Mouse (Mus musculus) testis, postnatal 10 days (tissue): Measurements from ENCODE around the gene Rhobtb1.

ENCODE experiments used
- DNase-seq: peaks from one replicate; pipeline ENCODE4 v3.0.0; 2021; ENCODE audit warnings: low spot score

Gene Rhobtb1

GRCm38 (mm10) chr10:69210659-69211058 is 59.4 kb downstream of the Rhobtb1 start:
- DNase-seq, result peak; percentile 44

- DNase-seq, result peak; percentile 74
These were observed 60.3 kb downstream of the Rhobtb1 start for GRCm38 (mm10) chr10:69211560-69211959.

DNA sequence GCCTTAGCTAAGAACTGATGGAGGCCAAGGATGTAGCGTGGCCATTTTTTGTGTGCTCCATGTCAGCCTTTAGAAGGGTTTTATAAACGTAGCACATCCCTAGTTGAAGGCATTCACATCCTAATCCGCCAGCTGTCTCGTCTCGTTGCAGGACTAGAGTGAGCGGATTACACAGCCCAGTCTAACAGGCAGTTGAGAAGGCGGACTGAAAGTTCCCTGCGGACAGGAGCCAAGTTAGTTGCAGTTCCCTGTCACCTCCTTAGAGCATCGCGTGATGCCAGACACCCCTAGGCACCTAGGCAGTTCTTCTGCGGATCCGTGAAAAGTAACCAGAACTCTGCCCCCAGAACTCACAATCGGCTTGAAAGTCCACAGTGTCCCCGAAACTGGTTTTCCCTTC is 60.7 kb downstream of the Rhobtb1 start:
- peak; percentile 65 for DNase-seq

DNA sequence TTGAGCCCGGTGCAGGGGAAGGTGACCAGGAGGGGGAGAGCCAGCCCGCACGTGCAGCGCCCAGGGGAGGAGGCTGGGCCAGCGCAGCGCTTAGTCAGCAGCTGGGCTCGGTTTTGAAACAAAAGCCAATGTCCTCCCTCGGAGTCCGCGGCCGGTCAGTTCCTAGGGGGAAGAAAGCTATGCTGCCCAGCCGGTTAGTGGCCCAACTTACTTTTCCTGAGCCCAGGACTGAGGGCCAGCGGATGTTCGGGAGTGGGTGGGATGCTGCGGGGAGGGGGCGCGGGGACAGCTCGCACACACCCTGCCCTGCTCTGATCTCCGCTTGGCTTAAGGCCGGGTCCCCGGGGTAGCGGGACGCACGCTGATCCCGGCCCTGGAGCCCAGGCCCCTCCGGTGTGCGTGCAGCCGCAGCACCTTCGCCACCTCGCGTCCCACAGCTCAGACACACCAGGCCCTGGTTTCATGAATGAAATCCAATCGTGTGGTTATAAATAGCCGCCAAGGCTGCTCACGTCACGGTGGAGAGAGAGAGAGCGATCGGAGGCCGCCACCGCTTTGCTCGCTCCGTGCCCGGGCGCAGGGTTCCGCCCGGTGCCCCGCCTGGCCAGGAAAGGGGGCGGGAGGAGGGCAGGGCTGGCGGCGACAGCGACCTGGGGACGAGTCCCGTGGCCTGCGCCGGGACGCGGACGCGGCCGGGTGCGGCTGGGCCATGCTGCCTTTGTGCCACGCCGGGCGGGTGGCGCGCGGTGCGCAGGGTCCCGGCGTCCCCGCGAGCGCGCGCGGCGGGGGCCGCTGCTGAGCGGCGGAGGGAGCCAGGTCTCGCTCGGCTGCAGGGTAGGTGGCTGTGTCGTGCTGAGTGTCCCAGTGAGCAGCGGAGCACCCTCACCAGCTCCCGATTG is 61.6 kb downstream of the Rhobtb1 start, which contains the start of gene A930033H14Rik:
Gene A930033H14Rik (minus strand): TSS at position 557 of the 899 bp plus-strand sequence.
- DNase-seq, result peak; percentile 84

DNA sequence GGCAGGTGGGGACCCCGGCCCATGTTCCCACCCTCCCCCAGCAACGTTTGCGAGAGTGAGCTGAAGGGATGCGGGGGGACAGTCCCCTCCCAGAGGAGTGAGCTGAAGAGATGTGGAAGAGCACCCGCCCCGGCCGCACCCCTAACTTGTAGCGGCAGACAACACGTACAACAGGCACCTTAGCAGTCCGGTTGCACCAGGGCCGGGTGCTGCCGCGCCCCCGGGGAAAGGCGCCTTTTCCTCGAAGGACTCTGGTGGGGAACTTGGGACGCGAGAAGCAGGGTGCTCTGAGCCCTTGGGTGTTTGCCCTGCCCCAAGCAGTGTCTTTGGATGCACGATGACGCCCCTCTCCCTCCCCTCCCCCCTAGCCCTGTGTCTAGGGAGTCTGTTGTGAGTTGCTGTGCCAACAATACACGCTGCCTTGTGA is 62.2 kb downstream of the Rhobtb1 start:
- peak; percentile 65 for DNase-seq

DNA sequence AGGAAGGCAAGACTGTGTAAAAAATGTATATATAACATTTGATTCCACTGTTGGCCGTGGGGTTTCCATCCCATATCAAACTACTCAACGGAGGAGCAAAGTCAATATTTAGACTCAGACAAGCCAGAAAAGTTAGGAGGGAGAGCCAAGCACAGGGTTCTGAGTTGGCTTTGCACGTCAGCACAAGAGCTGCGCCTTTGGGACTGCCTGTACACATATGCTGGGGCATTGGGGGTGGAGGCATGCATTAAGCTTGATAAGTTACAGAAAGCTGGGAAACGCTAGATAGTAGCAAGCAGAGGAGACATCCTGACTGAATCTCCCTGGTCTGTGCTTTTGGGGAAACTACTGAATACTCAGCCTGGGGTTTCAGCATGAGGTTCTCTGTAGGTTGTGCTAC is 62.8 kb downstream of the Rhobtb1 start:
- peak; percentile 46 for DNase-seq

- peak; percentile 28 for DNase-seq
These were observed 66.0 kb downstream of the Rhobtb1 start for GRCm38 (mm10) chr10:69217127-69217690.

DNA sequence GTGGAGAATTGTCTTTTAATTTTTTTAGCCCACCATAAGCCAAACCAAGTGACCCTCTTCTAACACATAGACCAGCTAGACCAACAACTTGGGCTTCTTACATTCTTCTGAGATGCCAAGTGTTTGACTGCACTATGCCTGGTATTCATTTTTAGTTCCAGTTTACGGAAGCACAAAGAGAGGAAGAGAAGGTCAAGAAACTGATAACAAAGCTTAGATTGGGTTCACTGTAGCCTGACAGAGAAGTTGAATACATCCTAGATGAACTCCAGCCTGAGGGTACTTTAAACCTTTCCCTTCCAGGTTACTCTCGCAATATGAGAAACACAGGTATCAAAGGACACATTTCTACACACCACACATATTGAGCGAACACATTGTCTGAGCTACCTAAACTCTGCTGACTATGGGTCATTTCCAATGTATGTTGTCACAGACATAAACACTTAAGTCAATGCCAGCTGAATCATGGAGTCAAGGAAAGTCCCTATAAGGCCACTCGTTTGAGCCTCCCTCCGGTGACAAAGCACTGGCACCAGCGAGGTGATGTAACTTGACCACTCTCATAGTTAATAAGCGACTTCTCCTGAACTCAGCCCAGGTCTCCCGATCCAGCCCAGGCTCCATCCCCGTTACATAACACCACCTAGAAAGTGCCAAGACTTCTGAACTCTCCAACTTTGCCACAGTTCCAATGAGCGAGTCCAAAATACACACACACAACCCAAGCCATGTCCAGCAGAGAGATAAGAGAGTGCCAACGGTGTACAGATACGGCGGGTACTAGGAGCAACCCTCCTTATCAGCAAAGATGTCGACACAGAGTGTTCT is 67.4 kb downstream of the Rhobtb1 start:
- peak; percentile 43 for DNase-seq

DNA sequence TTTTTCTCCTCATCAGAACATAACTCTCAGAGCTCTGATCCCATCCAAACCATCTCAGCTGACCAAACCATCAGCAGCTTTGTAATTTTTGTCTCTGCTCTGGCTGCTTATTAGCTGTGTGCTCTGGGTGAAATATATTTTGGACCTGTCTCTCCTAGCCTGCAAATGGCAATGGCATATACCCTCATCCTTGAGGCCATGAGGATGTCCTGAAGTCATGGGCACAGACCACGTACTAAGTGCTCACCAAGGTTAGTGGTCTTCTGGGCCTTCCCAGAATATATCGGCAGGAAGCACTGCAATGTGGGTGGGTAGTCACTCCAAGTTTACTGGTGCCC is 68.0 kb downstream of the Rhobtb1 start:
- peak; percentile 29 for DNase-seq

- no peak for DNase-seq
These were observed 69.1 kb downstream of the Rhobtb1 start for GRCm38 (mm10) chr10:69220296-69220695.

- peak; percentile 31 for DNase-seq
These were observed 69.9 kb downstream of the Rhobtb1 start for GRCm38 (mm10) chr10:69221148-69221547.

DNA sequence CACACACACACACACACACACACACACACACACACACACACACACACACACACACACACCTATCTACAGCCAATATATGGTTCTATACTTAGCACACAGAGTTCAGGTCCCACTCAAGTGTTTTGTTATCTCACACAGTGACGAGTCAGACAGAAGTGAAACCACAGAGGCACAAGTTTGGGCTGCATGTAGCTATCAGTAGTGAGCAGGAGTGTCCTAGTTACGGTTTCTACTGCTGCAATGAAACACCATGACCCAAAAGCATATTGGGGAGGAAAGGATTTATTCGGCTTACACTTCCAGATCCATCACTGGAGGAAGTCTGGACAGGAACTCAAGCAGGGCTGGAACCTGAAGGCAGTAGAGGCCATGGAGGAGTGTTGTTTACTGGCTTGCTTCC is 70.7 kb downstream of the Rhobtb1 start:
- DNase-seq, result no peak

- no peak for DNase-seq
These were observed 72.0 kb downstream of the Rhobtb1 start for GRCm38 (mm10) chr10:69223232-69223631.

DNA sequence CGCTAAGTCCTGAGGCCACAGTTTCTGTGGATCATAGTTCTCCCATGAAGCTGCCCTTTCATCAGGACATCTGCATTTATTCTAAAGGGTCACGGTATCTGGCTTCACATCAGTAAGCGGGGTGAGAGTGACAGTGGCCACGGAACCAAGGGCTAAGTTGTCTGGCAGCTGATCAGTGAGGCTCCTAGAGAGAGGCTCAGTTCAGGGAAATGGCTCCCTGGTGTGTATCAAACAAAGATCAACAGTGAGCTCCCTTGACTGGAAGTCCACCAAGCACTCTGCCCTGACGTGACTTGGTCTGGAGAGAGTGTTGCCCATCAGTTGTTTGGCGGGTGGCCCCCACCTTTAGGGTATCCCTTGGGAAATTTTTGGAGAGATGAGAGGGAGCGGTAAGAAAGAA is 73.0 kb downstream of the Rhobtb1 start:
- DNase-seq, result no peak

DNA sequence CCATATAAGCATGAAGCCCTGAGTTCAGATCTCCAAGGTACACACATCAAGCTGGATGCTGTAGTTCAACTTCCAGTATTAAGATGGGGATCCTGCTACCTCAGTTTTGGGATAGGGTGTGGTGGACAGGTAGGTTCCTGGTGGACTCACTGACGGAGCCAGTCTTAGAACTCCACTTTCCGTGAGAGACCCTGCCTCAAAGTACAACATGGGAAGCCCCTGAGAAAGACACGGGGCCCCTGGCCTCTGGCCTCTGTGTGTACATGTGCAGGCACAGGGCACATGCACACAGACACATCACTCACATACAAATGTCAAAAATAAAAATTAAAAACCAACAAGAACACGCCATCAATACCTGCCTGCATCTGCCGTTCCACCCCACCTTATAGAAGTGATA is 74.2 kb downstream of the Rhobtb1 start:
- DNase-seq, result no peak

DNA sequence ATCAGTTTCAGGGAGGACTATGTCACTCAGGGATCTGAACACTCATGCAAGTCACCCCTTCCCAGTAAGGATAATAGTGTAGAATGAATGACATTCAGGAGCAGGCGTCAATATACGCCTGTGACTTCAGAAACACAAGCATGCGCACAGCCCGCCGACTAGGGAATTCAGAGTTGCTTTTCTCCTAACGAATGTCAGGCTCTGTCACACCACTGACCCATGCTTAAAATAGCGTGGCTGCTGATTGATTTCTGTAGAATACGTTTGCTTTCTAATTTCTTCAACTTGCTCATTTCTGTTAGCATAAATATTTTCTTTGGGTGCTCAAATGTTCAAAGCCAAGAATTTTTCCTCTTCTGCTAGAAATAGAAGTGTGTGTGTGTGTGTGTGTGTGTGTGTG is 74.7 kb downstream of the Rhobtb1 start:
- no peak for DNase-seq

DNA sequence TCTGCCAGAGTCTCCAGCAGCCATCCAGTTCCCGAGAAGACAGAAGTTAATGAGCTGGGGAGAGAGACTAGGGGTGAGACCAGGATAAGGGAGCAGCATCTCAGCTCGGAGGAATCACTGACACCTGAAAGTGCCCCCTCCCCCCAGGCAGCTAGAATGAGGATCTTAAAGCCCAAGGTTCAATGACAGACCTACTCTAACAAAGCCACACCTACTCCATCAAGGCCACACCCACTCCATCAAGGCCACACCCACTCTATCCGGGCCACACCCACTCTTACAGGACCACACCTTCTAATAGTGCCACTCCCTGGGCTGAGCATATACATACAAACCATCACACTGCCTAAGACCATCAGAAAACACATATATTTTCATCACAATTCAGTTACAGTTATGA is 86.0 kb downstream of the Rhobtb1 start:
- DNase-seq, result peak; percentile 52

GRCm38 (mm10) chr10:69237781-69238180 is 86.5 kb downstream of the Rhobtb1 start:
- no peak for DNase-seq

DNA sequence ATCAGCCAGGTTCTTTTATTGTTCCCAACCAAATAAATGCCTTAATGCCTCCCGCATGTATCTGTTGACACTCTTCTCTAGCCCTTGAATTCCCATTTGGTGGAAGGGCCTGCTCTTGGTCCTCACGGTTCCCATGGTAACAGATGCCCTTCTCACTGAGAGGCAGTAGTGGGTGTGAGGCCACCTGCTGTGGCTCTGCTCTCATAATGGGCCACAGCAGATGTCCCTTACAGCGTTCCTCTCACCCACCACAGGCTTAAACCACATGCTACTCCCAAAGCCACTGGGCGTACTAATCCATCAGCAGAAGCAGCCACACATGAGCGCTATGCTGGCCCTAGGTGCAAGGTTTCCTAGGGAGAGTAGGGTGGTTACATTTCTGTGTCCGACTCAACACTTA is 87.1 kb downstream of the Rhobtb1 start:
- DNase-seq, result no peak

DNA sequence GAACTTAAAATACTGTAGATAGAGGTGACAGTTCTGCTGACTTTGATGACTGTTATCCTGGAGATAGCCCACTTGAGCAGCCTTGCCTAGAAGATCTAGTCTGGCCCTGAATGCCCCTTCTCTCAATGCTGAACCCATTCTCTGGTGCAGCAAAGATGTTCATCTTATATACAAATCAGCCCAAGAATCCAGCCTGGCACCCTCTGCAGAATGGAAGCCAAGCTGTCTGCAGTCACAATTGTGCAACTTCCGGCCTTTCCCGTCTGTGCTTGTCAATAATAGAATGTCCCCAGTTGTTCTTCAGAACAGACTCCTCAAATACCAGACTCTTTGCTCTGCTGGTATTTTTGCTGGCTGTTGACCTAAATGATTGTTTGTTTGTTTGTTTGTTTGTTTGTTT is 89.3 kb downstream of the Rhobtb1 start:
- DNase-seq, result no peak

GRCm38 (mm10) chr10:69245151-69245550 is 93.9 kb downstream of the Rhobtb1 start:
- DNase-seq, result no peak

GRCm38 (mm10) chr10:69245906-69246668 is 94.9 kb downstream of the Rhobtb1 start:
- no peak for DNase-seq
